Mouse (Mus musculus): ENCODE measurements around the gene Zfp512b. TPM values are rescaled to one million over a fixed set of nuclear protein-coding genes. Genes with fewer than 3 reads are reported as not detected.
A peak's percentile ranks its signal among the peaks of the same experiment; 100 is the strongest.

Zfp512b gene
- polyA plus RNA-seq, 2 experiments from 2014 or later, result 20.3 to 26.9 TPM

DNA sequence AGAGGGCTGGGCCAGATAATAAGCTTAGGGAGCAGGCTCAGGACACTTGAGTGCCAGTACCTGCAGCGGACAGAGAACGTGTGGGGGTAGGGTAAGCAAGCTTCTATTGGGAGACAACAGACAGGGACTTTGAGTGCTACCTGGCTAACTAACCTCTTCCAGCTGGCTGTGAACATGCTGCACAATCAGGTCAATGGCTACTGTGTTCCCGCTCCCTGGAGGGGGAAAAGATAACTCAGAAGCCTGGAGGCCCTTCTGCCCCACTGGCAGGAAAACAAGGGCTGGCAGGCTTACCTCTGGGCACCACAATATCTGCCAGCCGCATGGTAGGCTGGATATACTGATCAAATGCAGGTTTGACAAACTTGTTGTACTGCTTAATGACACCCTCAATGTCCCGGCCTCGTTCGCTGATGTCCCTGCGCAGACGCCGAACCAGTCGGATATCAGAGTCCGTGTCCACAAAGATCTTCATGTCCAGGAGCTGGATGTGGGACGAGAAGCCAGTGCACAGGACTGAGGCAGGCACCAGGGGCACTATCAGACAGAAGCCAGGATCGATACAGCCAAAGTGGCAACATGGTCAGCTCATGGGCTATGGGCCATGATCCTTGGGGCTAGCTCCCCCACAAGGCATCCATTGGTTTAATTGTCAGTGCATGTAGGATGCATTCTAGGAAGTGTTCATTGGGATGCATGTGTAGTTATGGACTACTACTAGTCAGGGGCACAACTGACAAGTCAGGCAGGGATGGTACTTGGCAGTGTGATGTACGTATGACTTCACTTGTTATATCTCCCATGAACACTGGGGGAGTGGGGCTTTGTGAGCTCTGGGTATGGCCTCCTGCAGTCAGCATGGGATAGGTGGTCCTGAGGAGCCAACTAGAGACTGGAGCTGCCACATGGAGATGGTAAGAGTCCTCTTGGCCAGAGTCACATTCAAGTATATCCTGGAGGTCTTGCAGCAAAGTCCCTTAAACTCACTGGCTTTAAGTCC, 19.4 kb downstream of the Zfp512b start:
- ATAC-seq, result no peak

DNA sequence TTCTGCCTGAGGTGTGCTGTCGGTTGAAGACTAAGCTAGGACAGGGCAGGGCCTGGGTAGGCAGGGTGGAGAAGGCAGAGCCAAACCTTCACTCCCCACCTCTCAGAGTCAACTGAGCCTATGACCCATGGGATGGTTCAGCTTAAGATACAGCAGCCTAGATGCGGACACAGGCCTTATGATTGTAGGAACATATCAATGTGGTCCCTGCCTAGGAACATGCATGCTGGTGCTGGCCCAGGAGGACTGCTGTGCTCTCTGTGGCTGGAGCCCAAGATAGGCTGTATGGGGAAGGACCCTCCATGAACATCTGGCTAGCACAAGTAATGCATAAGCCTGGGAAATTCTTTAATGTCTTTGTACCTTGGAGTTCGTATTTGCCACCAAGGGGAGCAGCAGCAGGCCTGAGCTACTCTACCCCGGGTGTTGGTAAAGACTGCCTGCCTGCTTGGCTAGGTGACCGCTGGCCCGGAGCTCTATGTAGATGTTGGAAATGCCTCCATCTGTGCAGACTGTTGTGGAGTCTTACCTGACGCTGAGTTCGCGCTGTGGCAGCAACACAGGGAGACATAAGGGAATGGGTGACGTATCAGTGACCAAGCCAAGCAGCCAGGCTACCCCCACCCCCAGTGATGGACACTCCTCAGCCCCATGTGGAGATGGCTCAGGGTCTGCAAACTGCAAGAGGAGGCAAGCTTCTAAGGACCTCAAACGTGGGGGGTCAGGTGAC, 20.5 kb downstream of the Zfp512b start:
- no peak for ATAC-seq

DNA sequence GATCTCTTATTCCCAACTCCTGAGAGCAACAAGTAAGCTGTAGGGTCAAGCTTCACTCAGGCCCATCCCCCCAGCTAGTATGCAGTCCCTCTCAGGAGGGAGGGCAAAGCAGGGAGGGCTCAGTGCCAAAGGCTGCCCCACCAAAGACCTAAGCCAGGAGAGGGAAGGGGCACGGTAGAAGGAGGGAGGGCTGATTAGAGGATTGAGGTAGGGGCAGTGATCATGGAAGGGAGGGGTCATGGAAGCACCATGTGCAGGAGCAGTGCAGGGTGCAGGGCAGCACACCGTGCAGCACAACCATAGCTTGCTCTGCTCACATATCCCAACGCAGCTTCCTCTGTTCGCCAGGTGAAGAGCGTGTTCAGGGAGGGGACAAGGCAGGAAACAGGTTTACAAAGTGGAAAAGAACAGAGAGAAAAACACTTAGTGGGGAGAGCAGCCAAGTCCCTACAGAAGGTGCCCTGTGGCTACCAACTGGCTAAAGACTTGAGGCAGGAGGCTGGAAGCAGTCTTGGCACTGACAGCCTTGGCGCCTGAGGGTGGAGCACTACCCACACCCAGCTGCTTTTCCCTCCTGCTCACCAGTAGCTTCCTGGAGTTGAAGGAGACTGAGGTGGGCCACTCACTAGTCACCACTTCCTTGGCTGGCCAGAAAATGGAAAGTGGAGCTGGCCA, 21.5 kb downstream of the Zfp512b start:
- ATAC-seq, result no peak

DNA sequence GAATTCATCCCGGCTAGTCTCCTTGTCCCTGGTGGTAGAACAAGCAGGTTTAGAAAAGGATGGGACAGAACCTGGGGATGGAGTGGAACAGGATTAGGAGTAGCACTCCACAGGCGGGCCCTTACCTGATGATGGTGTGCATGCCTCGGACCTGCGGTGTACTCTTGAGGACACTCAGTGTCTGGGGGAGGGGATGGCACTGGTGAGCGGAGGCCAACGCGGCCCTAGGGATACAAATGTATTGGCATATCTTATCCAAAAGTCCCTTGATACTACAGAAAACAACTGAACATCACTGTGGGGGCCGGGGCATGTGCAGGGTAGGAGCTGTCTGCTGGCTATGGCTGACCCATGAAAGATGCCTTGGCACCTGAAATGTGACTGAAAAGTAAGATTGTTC, 22.2 kb downstream of the Zfp512b start:
- ATAC-seq, result no peak

DNA sequence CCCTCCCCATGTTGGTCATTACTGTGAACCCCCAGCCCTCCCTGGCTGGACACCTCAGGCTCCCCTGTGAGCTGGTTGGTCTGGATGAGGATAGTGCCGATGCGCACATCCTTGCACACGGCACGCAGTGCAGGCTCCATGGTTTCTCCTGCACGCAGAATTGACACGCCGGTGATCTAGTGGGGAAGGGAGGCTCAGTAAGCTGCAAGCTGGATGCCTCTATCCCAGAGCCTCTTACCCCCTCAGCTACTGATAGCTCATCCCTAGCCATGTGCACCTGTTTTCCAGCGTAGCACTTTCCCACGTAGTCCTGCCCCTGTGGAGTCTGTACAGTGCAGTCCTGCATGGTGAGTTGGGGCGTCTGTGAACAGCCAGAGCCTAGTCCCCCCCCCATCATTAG, 22.7 kb downstream of the Zfp512b start:
- no peak for ATAC-seq

DNA sequence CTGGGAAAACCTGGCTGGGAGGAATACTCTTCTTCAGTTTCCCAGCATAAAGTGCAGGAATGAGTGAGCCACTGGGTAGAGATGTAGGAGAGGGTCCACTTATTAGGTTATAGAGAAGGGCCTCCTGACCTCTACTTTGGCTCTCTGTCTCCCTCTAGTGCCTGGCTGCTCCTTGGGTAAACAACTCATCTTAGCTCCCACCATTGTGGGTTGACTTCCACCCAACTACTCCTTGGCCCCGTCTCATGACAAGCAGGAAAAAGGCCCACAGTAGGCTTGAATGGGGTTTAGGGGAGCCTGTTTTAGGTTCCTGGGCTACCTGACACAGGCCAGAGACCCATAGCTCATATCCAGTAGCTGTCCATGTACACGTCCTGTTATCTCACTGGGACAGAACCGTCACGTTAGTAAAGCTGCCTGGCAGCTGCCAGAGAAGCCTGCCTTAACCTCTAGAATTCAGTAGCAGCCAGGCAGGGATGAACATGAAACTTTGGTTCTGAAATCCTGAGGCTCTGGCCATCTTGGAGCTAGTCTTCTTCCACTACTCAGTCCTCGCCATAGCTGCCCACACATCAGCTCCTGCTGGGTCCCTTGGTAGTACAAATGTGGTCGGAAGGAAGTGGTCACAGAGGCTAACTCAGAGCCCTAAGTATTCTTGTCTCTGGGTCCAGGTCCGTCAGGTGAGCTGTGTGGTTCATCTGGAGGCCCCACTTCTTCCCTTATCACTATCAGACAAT, 24.2 kb downstream of the Zfp512b start:
- no peak for ATAC-seq

DNA sequence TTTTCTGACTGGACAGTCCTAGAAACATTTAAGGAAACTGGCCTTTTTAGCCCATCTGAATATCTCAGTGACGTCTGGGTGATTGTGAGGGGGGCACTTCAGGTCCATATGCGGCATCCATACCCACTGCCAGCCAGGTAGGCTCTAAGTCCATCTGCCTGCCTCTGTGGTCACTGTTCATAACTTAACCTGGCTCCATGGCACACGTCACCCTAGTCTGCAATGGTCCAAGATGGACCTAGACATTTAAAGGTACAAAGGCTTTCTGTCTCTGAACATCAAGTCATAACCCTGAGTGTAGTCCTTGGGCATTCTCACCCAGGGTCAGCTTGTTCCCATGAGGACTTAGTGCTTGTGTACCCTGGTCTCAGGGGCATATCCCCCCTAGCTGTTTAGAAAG, 25.3 kb downstream of the Zfp512b start:
- ATAC-seq, result no peak

DNA sequence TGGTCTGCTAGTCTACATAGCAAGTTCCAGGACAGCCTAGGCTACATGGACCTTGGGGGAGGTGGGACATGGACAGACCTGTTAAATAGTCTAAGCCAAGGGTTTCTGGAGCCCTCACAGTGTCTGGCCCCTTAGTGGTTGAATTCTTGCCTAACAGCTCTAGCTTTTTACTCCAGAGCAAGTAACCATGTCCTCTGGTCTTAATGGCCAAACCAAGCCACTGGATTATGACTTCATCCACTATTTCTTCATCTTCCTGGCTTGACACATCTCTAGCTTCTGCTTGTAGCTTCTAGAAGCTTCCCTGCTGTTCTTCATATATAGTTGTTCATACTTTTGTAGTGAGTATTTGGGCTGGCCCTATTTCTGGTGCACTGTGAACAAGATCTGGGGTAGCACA, 38.8 kb downstream of the Zfp512b start:
- ATAC-seq, result no peak

DNA sequence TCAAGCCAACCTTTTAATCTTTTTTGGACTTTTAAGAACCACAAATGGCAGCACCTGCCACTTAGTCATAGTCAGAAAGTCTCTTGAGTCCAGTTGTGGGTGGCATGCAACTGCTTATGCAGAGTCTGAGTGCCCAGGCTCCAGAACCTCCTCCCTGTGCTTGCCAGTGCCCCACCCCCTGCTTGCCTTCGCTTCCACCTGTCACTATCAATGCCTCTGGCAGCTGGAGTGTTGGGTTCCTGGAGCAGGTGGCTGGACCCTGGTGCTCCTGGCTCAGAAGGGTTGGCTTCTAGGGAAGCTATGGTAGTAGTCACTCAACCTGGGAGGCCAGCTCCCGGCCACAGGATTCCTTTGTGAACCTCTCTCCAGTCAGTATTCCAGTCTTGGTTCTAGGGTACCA, 42.4 kb downstream of the Zfp512b start:
- no peak for ATAC-seq

DNA sequence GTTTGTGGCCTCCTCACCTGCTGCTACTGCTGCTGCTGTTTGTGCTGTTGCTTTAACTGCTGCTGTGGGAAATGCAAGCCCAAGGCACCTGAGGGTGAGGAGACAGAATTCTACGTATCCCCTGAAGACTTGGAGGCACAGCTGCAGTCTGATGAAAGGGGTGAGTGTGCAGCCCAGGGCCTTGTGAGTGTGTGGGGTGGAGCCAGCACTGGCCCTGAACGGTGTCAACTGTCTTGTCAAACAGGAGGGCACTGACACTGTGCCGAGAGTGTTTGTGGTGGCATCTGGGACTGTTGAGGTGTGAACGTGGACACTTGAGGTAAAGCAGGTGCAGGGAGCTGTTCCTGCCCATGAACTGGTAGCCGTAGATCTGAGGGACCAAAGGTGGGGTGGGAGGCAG, 43.9 kb downstream of the Zfp512b start:
- ATAC-seq, result no peak

DNA sequence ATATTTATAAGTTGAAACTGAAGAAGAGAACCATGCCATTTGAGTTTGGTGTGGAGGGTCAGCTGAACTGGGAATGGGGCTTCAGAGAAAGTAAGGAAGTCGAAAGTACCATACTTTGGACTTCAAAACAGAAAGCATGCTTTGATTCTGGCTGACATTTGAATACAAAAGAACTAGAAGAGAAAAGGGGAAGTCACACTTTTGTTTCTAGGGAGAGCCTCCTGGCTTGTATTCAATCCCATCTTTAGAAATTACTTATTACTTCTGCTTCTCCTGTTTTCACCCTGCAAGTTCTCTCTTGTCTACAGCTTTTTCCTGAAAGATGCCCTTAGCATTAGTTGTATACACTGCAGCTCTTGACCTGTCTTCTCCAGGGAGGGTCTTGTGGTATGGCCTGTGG, 44.4 kb downstream of the Zfp512b start:
- no peak for ATAC-seq

DNA sequence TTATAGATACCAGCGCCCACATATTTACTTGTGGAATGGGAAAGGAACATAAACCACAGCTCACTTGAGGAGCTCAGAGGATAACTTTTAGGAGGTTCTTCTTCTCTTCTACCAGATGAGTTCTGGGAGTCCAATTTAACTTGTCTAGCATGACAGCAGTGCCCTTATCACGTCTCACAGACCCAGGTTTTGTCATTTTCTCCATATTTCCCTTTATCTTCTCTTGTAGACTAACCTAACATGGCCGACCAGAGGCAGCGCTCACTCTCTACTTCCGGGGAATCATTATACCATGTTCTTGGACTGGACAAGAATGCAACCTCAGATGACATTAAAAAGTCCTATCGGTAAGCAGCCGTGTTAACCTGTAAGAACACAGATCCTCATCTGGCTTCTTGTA, 46.5 kb downstream of the Zfp512b start:
- no peak for ATAC-seq

DNA sequence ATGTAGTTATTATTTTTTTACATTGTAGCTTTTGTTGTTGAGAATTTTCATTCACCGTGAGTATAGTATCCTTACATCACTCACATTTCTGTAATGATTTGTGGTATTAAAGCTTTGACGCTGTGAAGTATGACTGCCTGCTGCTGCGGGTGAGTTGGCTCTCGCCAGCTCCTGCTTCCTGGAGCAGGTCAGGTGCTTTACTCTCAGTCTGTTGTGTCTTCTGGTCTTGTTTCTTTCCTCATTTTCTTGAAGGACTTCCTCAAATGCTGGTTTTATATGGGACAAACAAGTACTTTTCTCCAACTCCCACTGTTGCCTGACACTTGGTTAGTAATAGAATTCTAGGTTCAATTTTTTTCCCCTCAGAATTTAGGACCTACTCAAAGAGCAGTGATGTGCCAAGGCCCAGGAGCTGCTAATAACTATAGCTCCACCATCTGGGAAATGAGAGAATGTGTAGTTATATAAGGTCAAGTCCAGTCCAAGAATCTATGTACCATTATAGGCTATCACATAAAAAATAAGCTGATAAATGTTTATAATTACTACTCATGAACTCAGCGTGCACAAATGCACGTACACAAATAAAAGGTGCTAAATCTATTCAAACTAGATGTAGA, 50.7 kb downstream of the Zfp512b start:
- no peak for ATAC-seq

DNA sequence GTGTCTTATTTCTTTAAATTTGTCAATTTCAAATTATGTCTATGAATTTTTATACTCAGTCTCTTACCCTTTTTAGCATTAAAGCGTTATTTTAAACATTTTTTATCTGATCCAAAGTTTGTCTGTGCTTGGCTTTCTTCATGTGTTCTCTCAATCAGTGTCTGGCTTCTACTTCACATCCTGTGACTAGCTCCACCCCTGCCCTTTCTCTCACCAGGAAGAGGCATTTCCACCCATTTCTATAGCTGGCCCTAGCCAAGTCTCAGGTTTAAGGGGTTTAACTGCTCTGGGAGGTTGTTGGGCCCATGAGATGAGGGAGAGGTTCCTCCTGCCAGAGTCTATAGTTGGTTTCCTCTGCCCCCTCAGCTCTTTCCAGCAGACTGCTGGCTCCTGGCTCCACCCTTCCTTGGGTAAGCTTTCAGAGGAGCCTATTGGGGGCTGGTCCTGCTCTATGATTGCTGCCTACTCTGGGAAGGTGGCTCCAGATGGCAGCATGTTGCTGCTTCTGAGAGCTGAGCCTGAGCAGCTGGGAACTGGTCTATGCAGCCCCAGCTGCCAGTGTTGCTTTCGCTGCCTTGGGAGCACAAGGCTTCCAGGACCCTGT, 55.1 kb downstream of the Zfp512b start:
- ATAC-seq, result peak; percentile 60

DNA sequence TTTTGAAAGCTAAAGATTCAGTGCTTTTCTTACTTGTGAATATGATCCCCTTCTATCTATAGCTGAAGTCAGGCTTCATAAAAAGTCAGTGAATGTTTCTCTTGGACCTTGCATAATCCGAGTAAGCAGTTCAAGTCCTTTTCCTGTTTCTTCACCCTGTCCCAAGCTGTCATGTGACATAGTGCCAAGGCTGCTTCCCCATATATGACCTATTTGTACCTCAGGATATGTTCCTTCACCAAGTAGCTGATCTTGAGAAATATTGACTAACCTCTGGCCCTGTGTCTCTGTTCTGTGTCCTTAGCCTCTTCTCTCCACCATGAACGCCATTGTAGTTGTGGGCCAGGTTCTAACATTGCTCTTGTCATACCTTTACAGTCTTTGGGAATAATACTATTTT, 56.2 kb downstream of the Zfp512b start:
- no peak for ATAC-seq

DNA sequence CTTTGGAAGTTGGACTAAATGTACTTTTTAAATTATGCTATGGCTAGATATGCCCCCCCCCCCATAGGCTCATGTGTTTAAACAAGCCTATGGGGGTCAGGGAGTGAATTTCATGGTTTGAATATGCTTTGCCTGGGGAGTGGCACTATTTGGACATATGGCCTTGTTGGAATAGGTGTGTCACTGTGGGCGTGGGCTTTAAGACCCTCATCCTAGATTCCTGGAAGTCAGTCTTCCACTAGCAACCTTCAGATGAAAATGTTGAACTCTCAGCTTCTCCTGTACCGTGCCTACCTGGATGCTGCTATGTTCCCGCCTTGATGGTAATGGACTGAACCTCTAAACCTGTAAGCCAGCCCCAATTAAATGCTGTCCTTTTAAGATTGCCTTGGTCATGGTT, 60.0 kb downstream of the Zfp512b start:
- ATAC-seq, result no peak

Other genes with a start within 250 kb of the Zfp512b start
- 10 to 100 TPM; 22.2 to 22.8 TPM for gene Zgpat, start 227.9 kb downstream of the Zfp512b start, polyA plus RNA-seq (2017; shearing (Covaris generic))
- 10 to 100 TPM; 52.2 to 60.8 TPM for gene Arfrp1, start 227.4 kb downstream of the Zfp512b start, polyA plus RNA-seq (2017; shearing (Covaris generic))
- 100 to 1,000 TPM; 369 to 440 TPM for gene Lime1, start 212.7 kb downstream of the Zfp512b start, polyA plus RNA-seq (2017; shearing (Covaris generic))
- 1 to 10 TPM; 2.5 to 4.3 TPM for gene Zbtb46, start 133.4 kb downstream of the Zfp512b start, polyA plus RNA-seq (2017; shearing (Covaris generic))
- not detected for gene Abhd16b, start 99.6 kb downstream of the Zfp512b start, polyA plus RNA-seq (2017; shearing (Covaris generic))
- 100 to 1,000 TPM in 1 of 2 experiments, 10 to 100 TPM in 1; 88.0 to 103 TPM for gene Tpd52l2, start 95.7 kb downstream of the Zfp512b start, polyA plus RNA-seq (2017; shearing (Covaris generic))
- gene Dnajc5, start 72.3 kb downstream of the Zfp512b start, polyA plus RNA-seq (2017; shearing (Covaris generic)), result 10 to 100 TPM; 36.9 to 37.1 TPM
- gene Uckl1, start 7.9 kb downstream of the Zfp512b start, polyA plus RNA-seq (2017; shearing (Covaris generic)), result 100 to 1,000 TPM; 111 to 136 TPM
- gene Prpf6, start 935 bp downstream of the Zfp512b start, polyA plus RNA-seq (2017; shearing (Covaris generic)), result 10 to 100 TPM; 69.3 to 69.5 TPM
- gene Samd10, start 6.4 kb upstream of the Zfp512b start, polyA plus RNA-seq (2017; shearing (Covaris generic)), result 10 to 100 TPM in 1 of 2 experiments, 1 to 10 TPM in 1; 8.7 to 12.5 TPM
- not detected for gene Gm29797, start 64.2 kb upstream of the Zfp512b start, polyA plus RNA-seq (2017; shearing (Covaris generic))
- gene Sox18, start 78.8 kb upstream of the Zfp512b start, polyA plus RNA-seq (2017; shearing (Covaris generic)), result not detected
- 10 to 100 TPM in 1 of 2 experiments, 1 to 10 TPM in 1; 9.8 to 12.1 TPM for gene Tcea2, start 87.5 kb upstream of the Zfp512b start, polyA plus RNA-seq (2017; shearing (Covaris generic))
- 100 to 1,000 TPM; 199 to 210 TPM for gene Rgs19, start 101.2 kb upstream of the Zfp512b start, polyA plus RNA-seq (2017; shearing (Covaris generic))
- not detected for gene Lkaaear1, start 105.6 kb upstream of the Zfp512b start, polyA plus RNA-seq (2017; shearing (Covaris generic))
- gene Oprl1, start 122.2 kb upstream of the Zfp512b start, polyA plus RNA-seq (2017; shearing (Covaris generic)), result not detected
- not detected for gene Myt1, start 170.5 kb upstream of the Zfp512b start, polyA plus RNA-seq (2017; shearing (Covaris generic))
- gene Pcmtd2, start 245.1 kb upstream of the Zfp512b start, polyA plus RNA-seq (2017; shearing (Covaris generic)), result 10 to 100 TPM; 41.1 to 47.7 TPM

Measured in activated CD4-positive, CD25-positive, alpha-beta regulatory T cell, adult 4 months (primary cell).